Mouse (Mus musculus) olfactory bulb, adult 2 months (tissue): ENCODE data around the gene Shc1.

Source experiments
- CTCF ChIP-seq: fragments of 200-500 bp; IDR thresholded peaks from 2 replicates; pipeline ENCODE4 v1.5.1; 2012; ENCODE audit warnings: low read depth, mild to moderate bottlenecking, low read length, moderate library complexity; ENCODE audit not compliant: insufficient read depth
- POLR2A ChIP-seq: fragments of 200-500 bp; IDR thresholded peaks from 2 replicates; pipeline ENCODE4 v1.6.1; 2012; ENCODE audit warnings: mild to moderate bottlenecking, low read depth, low read length, moderate library complexity; ENCODE audit not compliant: insufficient read depth

DNA sequence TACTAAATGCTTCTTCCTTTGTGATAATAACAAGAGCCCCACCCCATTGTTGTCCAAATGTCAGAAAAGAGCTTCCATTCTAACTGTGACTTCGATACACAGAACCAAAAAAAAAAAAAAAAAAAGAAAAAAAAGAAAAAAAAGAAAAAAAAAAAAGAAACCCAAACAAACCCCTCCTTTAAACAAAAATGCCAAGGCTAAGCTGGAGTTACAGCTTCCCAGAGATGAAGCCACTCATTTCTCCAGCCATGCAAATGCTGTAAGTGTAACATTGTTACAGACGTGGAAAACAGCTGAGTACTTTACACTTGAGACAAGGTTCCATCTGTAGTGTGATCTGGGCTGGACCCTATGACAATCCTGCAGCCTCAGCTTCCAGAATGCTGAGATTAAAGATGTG is 1.1 kb upstream of the Shc1 start:
- no peak for TF ChIP-seq CTCF
- TF ChIP-seq POLR2A: no peak
